Mouse (Mus musculus) lung, postnatal 0 days (tissue): Measurements from ENCODE around the gene Akip1. TPM values are rescaled to one million over a fixed set of nuclear protein-coding genes. Genes with fewer than 3 reads are reported as not detected.

ENCODE experiments used
- ATAC-seq: fragments of 200-750 bp; cut with Nextera tagmentation; 2 replicates; pipeline ENCODE4 v1.8.0; 2017; ENCODE audit warnings: moderate library complexity
- DNase-seq: peaks from one replicate; pipeline ENCODE4 v3.0.0-alpha.2; 2016; ENCODE audit warnings: low spot score
- H3K27ac ChIP-seq: fragments of 300-500 bp; sonication (generic); 2 replicates; pipeline ENCODE4 v1.5.1; 2014; ENCODE audit warnings: antibody characterized with exemption, mild to moderate bottlenecking, low read length, mixed read lengths
- H3K27me3 ChIP-seq: fragments of 300-500 bp; sonication (generic); replicated peaks from 2 replicates; pipeline ENCODE4 v1.6.1; 2014; ENCODE audit warnings: low read length, mixed read lengths; ENCODE audit not compliant: insufficient read depth
- H3K36me3 ChIP-seq: fragments of 300-500 bp; sonication (generic); 2 replicates; pipeline ENCODE4 v1.6.1; 2014; ENCODE audit warnings: low read length, mixed read lengths; ENCODE audit not compliant: insufficient read depth
- H3K4me1 ChIP-seq: fragments of 300-500 bp; sonication (generic); 2 replicates; pipeline ENCODE4 v1.6.1; 2014; ENCODE audit warnings: antibody characterized with exemption, low read depth, low read length, mixed read lengths; ENCODE audit not compliant: insufficient read depth
- H3K4me2 ChIP-seq: fragments of 300-500 bp; sonication (generic); replicated peaks from 2 replicates; pipeline ENCODE4 v1.6.1; 2014; ENCODE audit warnings: low read depth, mild to moderate bottlenecking, low read length, moderate library complexity, mixed read lengths
- H3K4me3 ChIP-seq: fragments of 300-500 bp; sonication (generic); 2 replicates; pipeline ENCODE4 v1.5.1; 2014; ENCODE audit warnings: low read depth, low read length
- H3K9ac ChIP-seq: fragments of 300-500 bp; sonication (generic); replicated peaks from 2 replicates; pipeline ENCODE4 v1.6.1; 2014; ENCODE audit warnings: low read depth, mild to moderate bottlenecking
- H3K9me3 ChIP-seq: fragments of 300-500 bp; sonication (generic); 2 replicates; pipeline ENCODE4 v1.6.1; 2016; ENCODE audit warnings: low read length, mixed read lengths
- CTCF ChIP-seq: IDR thresholded peaks from 2 replicates; pipeline ENCODE4 v1.5.1; 2016; ENCODE audit warnings: antibody characterized with exemption, mild to moderate bottlenecking
- EP300 ChIP-seq: IDR thresholded peaks from 2 replicates; pipeline ENCODE4 v1.6.1; 2016; ENCODE audit warnings: antibody characterized with exemption, mild to moderate bottlenecking, control low read depth
- WGBS: fragments of 180-500 bp; shearing (Covaris S2); extraction: QIAGEN DNeasy Blood & Tissue Kit; methylation state at CpG from one replicate; pipeline ENCODE4 v1.1.7; 2014; 5-methylcytosine and 5-hydroxymethylcytosine counted together
- polyA plus RNA-seq: library from polyadenylated mRNA; unstranded; fragments of >200 nt; fragmentation: Nextera tagmentation; extraction: Ambion mirVana; gene quantifications from 2 replicates; pipeline ENCODE4 v1.2.1, GENCODE M21; 2015

Gene Akip1
- polyA plus RNA-seq, 1 experiment from 2014 or later = 52.5 TPM

- peak overlapping the region; percentile 81 for H3K27ac ChIP-seq
- peak overlapping the region; percentile 75 for H3K4me3 ChIP-seq
- H3K9me3 ChIP-seq = no peaks in the 10 kb centered on the region
- DNase-seq (peak; percentile 49), ATAC-seq (no peak)
- peaks cover 12% of the 10 kb centered on the region for H3K4me1 ChIP-seq
- WGBS = 3% methylated on average over 15 of the region's 17 CpGs
- H3K9ac ChIP-seq = peak overlapping the region; percentile 61
- H3K27me3 ChIP-seq = no peaks in the 10 kb centered on the region
- TF ChIP-seq EP300 = no peak
- 0 out of 2 replicates have a peak, but pooled peaks have one; percentile 35 for TF ChIP-seq CTCF
- peak overlapping the region; percentile 58 for H3K4me2 ChIP-seq
- no peaks in the 10 kb centered on the region for H3K36me3 ChIP-seq
Measured at GRCm38 (mm10) chr7:109704016-109704377, 507 bp downstream of the Akip1 start.

GRCm38 (mm10) chr7:109704461-109704860 is 971 bp downstream of the Akip1 start:
- Histone ChIP-seq H3K27ac (0 out of 2 replicates have a peak overlapping the region, but pooled peaks have one; percentile 81), H3K9ac (no peak overlapping the region), H3K4me2 (peak overlapping the region; percentile 58; the same call in 1 of the 2 replicates), H3K36me3 (no peaks in the 10 kb centered on the region), H3K27me3 (no peaks in the 10 kb centered on the region), H3K4me3 (peak overlapping the region; percentile 75), H3K4me1 (peaks cover 12% of the 10 kb centered on the region), H3K9me3 (no peaks in the 10 kb centered on the region)
- no peak for TF ChIP-seq EP300
- TF ChIP-seq CTCF = no peak
- ATAC-seq (no peak), DNase-seq (peak; percentile 73)
- 30% methylated on average over 3 of the region's 3 CpGs for WGBS

GRCm38 (mm10) chr7:109707023-109707785 is 3.7 kb downstream of the Akip1 start:
- no peak overlapping the region for H3K27ac ChIP-seq
- TF ChIP-seq EP300 (no peak), CTCF (peak; percentile 87)
- H3K4me3 ChIP-seq = no peak overlapping the region
- no peak for ATAC-seq
- no peaks in the 10 kb centered on the region for H3K9me3 ChIP-seq
- DNase-seq = peak; percentile 82
- 32% methylated on average over 4 of the region's 4 CpGs for WGBS
- no peak overlapping the region for H3K4me2 ChIP-seq
- peaks cover 12% of the 10 kb centered on the region for H3K4me1 ChIP-seq
- 0 out of 2 replicates have a peak, but pooled peaks cover 3% of the 10 kb centered on the region for H3K36me3 ChIP-seq
- H3K27me3 ChIP-seq = no peaks in the 10 kb centered on the region
- no peak overlapping the region for H3K9ac ChIP-seq

GRCm38 (mm10) chr7:109708961-109709382 is 5.5 kb downstream of the Akip1 start:
- Histone ChIP-seq H3K4me1 (peaks cover 3% of the 10 kb centered on the region; the same call in 1 of the 2 replicates), H3K4me2 (no peak overlapping the region), H3K4me3 (no peak overlapping the region), H3K27me3 (no peaks in the 10 kb centered on the region), H3K36me3 (0 out of 2 replicates have a peak, but pooled peaks cover 4% of the 10 kb centered on the region), H3K9ac (no peak overlapping the region), H3K9me3 (no peaks in the 10 kb centered on the region), H3K27ac (peak overlapping the region; percentile 65)
- DNase-seq (peak; percentile 88), ATAC-seq (peak; percentile 87)
- TF ChIP-seq EP300 = peak; percentile 88
- TF ChIP-seq CTCF = no peak
- WGBS = 22% methylated on average over 3 of the region's 3 CpGs

- 0 out of 2 replicates have a peak, but pooled peaks cover 4% of the 10 kb centered on the region for H3K36me3 ChIP-seq
- DNase-seq = no peak
- H3K4me3 ChIP-seq = no peak overlapping the region
- H3K9ac ChIP-seq = no peak overlapping the region
- peak overlapping the region; percentile 65 for H3K27ac ChIP-seq
- WGBS = 35% methylated on average over 1 of the region's 1 CpGs
- H3K9me3 ChIP-seq = no peaks in the 10 kb centered on the region
- H3K27me3 ChIP-seq = no peaks in the 10 kb centered on the region
- no peak for ATAC-seq
- H3K4me2 ChIP-seq = no peak overlapping the region
- peaks cover 3% of the 10 kb centered on the region; the same call in 1 of the 2 replicates for H3K4me1 ChIP-seq
- TF ChIP-seq EP300 = no peak
- TF ChIP-seq CTCF = no peak
Measured at GRCm38 (mm10) chr7:109710069-109710468, 6.6 kb downstream of the Akip1 start.

GRCm38 (mm10) chr7:109712198-109712597 is 8.7 kb downstream of the Akip1 start:
- no peak for TF ChIP-seq CTCF
- no peak for TF ChIP-seq EP300
- Histone ChIP-seq H3K4me3 (no peak overlapping the region), H3K9me3 (no peaks in the 10 kb centered on the region), H3K27ac (no peak overlapping the region), H3K4me1 (peaks cover 3% of the 10 kb centered on the region; the same call in 1 of the 2 replicates), H3K4me2 (no peak overlapping the region), H3K9ac (no peak overlapping the region), H3K27me3 (no peaks in the 10 kb centered on the region), H3K36me3 (0 out of 2 replicates have a peak, but pooled peaks cover 4% of the 10 kb centered on the region)
- no peak for ATAC-seq
- no peak for DNase-seq
- 69% methylated on average over 7 of the region's 7 CpGs for WGBS
